Mouse (Mus musculus): ENCODE results near the gene Osbpl8. TPM values are rescaled to one million over a fixed set of nuclear protein-coding genes. Genes with fewer than 3 reads are reported as not detected.
"Not testable (repeated sequence)": the region's sequence is repeated elsewhere in the genome, so short reads cannot be mapped to it uniquely, and the experiment has no call there.

The Osbpl8 gene
- total RNA-seq, 2 experiments from 2014 or later: 54.0 to 68.9 TPM

DNA sequence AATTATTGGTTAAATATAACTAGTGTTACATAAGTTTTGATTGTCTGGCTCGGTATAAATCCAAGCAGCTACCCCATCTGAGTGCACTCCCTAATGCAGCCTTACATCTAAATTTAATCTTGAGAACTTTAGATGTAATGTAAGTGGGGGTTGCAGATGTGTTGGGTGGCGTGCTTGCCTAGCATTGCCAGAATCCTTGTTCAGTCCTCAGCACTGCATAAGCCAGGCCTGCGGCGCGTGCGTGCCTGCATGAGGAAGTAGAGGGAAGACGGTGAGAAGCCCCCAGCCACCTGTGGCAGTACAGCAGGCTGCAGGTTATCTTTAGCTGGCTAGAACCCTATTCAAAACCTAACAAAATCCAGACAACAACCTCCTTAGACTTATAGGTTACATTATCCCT, 13.5 kb downstream of the Osbpl8 start:
- no peak for ATAC-seq (replicated peaks; ENCODE audit: low FRiP score, low TSS enrichment, poor library complexity, severe bottlenecking)

DNA sequence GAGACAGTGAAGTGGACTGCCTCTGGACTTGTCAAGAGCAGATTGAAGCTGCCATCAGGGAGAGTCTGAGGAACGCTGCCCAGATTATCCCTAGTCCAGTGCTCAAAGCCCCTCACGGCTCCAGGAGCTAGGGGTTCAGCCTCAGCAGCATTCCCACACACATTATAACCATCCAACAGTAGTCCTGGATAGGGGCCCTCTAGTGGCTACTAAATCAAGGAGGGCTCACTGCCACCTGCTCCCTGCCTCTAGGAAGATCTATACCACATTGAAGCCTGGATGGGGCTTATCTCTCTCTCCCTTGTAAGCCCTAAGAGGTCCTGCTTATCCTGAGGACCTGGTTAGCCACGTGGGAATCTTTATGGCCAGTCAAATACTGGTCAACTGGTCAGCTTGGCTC, 16.1 kb downstream of the Osbpl8 start:
- peak; percentile 72 for ATAC-seq (replicated peaks; ENCODE audit: low FRiP score, low TSS enrichment, poor library complexity, severe bottlenecking)

DNA sequence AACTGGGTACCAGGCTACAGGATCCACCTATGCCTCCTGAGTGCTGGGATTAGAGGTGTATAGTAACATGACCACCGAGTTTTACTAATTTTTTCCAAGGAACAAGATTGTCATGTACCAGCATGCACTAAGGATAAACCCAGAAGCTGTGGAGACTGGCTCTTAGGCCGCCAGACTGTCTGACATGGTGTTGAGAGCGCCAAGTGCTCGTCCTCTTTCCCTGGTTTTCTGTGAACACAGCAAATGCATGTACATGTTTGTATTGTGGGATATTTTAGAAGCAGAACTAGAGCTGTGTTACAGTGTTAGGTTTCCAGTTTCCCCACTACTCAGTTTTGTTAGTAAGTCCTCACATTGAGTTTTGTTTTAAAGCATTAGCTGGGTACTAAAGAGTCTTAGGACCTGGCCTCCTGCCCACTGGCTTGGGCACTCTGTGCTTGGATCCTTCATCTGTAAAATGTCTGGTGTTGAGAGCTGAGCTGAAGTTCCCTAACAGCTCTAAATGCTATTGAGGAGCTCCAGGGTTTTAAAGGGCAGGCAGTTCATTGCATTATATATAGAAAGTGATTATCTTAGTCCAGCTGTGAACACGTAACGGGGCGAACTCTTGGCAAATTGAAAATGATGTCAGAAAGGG, 19.2 kb downstream of the Osbpl8 start:
- ATAC-seq (replicated peaks; ENCODE audit: low FRiP score, low TSS enrichment, poor library complexity, severe bottlenecking): no peak

- ATAC-seq (replicated peaks; ENCODE audit: low FRiP score, low TSS enrichment, poor library complexity, severe bottlenecking): no peak
Observed at GRCm38 (mm10) chr10:111185574-111186269, 21.2 kb downstream of the Osbpl8 start.

- no peak for ATAC-seq (replicated peaks; ENCODE audit: low FRiP score, low TSS enrichment, poor library complexity, severe bottlenecking)
Observed at GRCm38 (mm10) chr10:111189022-111189555, 24.5 kb downstream of the Osbpl8 start.

DNA sequence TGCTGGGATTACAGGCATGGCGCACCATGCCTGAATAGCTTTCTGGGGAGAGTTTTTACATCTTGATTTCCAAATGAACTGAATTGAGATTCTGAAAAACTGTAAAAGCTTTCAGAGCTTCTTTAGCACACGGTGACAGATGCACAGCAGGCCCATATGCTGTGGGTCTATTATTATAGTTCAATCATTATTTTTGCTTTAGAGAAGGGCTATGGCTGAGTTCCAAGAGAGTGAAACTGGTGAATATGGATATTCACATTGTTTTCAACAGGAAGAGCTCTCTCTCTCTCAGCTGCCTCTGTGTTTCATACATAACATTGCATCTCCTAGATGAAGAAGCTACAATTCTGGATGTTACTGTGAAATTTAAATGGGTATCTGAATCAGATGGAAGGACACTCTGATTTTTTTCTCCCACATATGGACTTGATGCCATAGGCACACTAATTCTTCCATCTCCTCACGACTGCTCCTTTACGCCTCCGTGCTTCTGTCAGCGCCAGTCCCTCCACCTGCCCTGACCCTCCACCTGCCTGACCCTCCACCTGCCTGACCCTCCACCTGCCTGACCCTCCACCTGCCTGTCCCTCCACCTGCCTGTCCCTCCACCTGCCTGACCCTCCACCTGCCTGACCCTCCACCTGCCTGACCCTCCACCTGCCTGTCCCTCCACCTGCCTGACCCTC, 25.7 kb downstream of the Osbpl8 start:
- ATAC-seq (replicated peaks; ENCODE audit: low FRiP score, low TSS enrichment, poor library complexity, severe bottlenecking): no peak

DNA sequence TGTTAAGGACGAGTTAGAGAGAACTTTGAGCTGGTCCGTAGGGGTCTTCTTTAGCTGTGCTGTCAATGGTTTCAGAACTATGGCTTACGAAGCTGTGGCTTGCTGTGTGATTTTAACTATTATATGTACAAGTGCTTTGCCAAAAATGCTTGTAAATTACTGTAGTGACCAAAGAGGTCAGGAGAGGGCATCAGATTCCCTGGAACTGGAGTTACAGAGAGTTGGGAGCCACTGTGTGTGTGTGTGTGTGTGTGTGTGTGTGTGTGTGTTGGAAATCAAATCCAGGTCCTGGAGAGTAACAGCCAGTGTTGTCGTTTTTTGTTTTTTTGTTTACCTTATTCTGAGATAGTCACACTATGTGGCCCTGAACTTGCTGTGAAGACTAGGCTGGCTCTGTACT, 29.0 kb downstream of the Osbpl8 start:
- no peak for ATAC-seq (replicated peaks; ENCODE audit: low FRiP score, low TSS enrichment, poor library complexity, severe bottlenecking)

DNA sequence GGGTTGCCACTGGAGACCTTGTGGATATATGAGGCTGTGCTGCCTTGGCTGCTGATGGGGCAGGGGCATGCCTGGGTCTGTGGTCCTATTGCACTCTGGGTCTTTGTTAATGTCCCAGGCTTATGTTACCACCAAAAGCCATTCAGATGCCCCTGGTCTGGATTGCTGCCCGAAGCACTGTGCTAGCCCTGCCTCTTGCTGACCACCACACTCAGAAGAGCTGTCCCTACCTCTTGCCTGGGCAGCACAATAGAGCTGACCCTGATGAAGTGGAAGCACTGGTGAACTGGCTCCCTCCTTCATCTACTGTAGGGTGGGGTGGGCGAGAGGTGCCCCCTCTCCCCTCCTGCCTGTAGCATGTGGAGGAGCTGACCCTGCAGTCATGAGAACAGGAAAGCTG, 31.6 kb downstream of the Osbpl8 start:
- no peak for ATAC-seq (replicated peaks; ENCODE audit: low FRiP score, low TSS enrichment, poor library complexity, severe bottlenecking)

GRCm38 (mm10) chr10:111198705-111199104, 34.2 kb downstream of the Osbpl8 start:
- not testable (repeated sequence) for ATAC-seq (replicated peaks; ENCODE audit: low FRiP score, low TSS enrichment, poor library complexity, severe bottlenecking)

- 0 out of 2 replicates have a peak, but pooled peaks have one; percentile 24 for ATAC-seq (replicated peaks; ENCODE audit: low FRiP score, low TSS enrichment, poor library complexity, severe bottlenecking)
Observed at GRCm38 (mm10) chr10:111201120-111201519, 36.6 kb downstream of the Osbpl8 start.

- no peak for ATAC-seq (replicated peaks; ENCODE audit: low FRiP score, low TSS enrichment, poor library complexity, severe bottlenecking)
Observed at GRCm38 (mm10) chr10:111201666-111202065, 37.1 kb downstream of the Osbpl8 start.

GRCm38 (mm10) chr10:111204089-111204488, 39.5 kb downstream of the Osbpl8 start:
- ATAC-seq (replicated peaks; ENCODE audit: low FRiP score, low TSS enrichment, poor library complexity, severe bottlenecking): no peak

DNA sequence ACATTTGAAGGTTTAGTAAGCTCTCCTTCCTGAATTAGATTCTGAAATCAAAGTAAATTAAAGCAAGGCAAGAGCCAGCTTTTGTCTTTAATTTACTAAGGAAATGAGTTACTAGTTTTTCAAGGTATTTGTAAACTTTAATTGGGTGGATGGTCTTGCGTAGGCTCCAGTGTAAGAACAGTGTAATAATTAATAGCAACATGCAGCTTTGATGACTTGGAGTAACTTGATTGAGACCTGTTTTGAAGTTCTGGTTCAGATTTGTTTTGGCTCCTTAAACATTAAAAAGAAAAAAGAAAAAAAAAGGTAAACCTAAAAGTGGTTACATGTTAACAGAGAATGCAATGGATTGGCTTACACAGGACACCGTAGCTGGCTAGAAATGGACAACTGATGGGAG, 40.9 kb downstream of the Osbpl8 start:
- ATAC-seq (replicated peaks; ENCODE audit: low FRiP score, low TSS enrichment, poor library complexity, severe bottlenecking): no peak

DNA sequence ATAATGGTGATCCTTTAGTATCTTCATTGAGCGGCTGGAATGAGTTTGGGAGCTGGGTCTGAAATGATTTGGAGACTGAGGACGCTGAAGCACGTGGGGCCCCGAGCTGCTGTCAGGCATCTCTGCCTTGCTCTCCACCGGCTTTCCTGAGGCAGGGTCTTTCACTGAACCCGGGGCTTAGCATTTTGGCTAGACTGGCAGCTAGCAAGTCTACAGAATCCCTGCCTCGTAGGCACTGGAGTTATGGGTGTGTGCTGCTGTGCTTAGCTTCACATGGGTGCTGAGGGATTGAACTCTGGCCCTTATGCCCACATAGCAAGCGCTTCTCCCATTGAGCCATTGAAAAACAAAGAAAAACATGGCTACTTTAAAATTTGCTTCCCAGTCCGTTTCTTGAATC, 42.8 kb downstream of the Osbpl8 start:
- no peak for ATAC-seq (replicated peaks; ENCODE audit: low FRiP score, low TSS enrichment, poor library complexity, severe bottlenecking)

- ATAC-seq (replicated peaks; ENCODE audit: low FRiP score, low TSS enrichment, poor library complexity, severe bottlenecking): no peak
Observed at GRCm38 (mm10) chr10:111214084-111214483, 49.5 kb downstream of the Osbpl8 start.

DNA sequence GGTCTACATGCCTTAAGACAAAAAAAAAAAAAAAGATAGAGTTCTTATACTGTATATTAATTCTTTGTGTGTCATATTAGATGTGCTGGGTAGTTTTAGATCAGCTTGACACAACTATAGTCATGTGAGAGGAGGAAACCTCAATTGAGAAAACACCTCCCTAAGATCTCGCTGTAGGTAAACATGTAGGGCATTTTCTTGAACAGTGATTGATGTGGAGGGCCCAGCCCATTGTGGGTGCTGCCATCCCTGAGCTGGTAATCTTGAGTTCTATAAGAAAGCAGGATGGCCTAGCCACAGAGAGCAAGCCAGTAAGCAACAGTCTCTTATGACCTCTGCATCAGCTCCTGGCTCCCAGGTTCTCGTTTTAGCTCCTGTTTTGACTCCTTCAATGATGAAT, 50.1 kb downstream of the Osbpl8 start:
- ATAC-seq (replicated peaks; ENCODE audit: low FRiP score, low TSS enrichment, poor library complexity, severe bottlenecking): no peak

DNA sequence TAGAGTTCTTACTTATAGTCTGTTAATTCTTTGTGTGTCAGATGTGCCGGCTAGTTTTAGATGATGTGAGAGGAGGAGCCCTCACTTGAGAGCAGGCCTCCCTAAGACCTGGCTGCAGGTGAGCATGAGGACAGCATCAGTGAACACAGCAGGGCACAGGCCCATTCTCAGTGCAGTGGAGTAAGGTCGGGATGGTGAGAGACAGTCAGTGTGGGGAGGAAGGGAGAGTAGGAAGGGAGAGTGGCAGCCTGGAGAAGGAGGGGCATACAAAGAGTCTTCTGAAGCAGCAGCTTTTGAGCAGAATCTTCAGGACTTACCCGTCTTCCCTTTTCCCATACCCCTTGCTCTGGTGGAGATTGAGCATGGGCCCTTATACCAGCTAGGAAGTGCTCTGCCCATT, 51.0 kb downstream of the Osbpl8 start:
- ATAC-seq (replicated peaks; ENCODE audit: low FRiP score, low TSS enrichment, poor library complexity, severe bottlenecking): no peak

DNA sequence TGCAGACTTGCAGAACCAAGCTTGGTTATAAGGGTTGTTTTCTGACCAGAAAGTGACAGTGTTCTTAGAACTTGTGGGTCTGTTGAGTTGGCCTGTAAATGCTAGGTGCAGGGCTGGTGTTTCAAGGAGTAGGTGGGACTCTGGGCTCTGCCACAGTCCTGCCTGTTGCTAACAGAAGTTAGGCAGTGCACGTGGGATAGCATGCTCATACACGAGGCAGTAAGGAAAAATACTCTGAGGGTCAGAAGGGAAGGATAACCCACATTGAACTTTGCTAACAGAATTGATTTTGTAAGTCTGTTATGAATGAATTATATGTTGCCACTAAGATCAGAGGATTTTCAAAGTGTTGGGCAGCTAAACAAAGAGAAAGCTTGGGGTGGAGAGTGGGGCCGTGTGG, 51.6 kb downstream of the Osbpl8 start:
- ATAC-seq (replicated peaks; ENCODE audit: low FRiP score, low TSS enrichment, poor library complexity, severe bottlenecking): no peak

GRCm38 (mm10) chr10:111222535-111222934, 58.0 kb downstream of the Osbpl8 start:
- ATAC-seq (replicated peaks; ENCODE audit: low FRiP score, low TSS enrichment, poor library complexity, severe bottlenecking): peak; percentile 85

- ATAC-seq (replicated peaks; ENCODE audit: low FRiP score, low TSS enrichment, poor library complexity, severe bottlenecking): peak; percentile 51
Observed at GRCm38 (mm10) chr10:111223218-111223830, 58.8 kb downstream of the Osbpl8 start.
